Mouse (Mus musculus) CH12.LX (cell line): ENCODE results near the gene Xpnpep2. TPM values are rescaled to one million over a fixed set of nuclear protein-coding genes. Genes with fewer than 3 reads are reported as not detected.

Experiments used
- DNase-seq: peaks from one replicate; pipeline ENCODE4 v3.0.0-alpha.2; 2013; ENCODE audit errors: extremely low read depth
- H3K27ac ChIP-seq: 2 replicates; pipeline ENCODE4 v1.5.1; 2012; ENCODE audit warnings: low read depth, mild to moderate bottlenecking, control low read depth, moderate library complexity; ENCODE audit not compliant: insufficient read depth
- H3K27me3 ChIP-seq: replicated peaks from 2 replicates; pipeline ENCODE3; 2012; ENCODE audit warnings: inconsistent platforms
- H3K36me3 ChIP-seq, 2 experiments: replicated peaks in 1 of 2; 2 replicates each; pipeline versions ENCODE3 to v1.6.1; 2012; ENCODE audit warnings: inconsistent platforms in 1 of 2, low read length in 1 of 2, mild to moderate bottlenecking in 1 of 2, mixed read lengths in 1 of 2, moderate library complexity in 1 of 2; ENCODE audit not compliant: control insufficient read depth in 1 of 2, insufficient read depth in 1 of 2
- H3K4me1 ChIP-seq, 2 experiments: 2 replicates each; pipeline ENCODE4 v1.6.1; 2012; ENCODE audit warnings: inconsistent platforms in 1 of 2, moderate library complexity in 1 of 2; ENCODE audit not compliant: insufficient read depth in 2 of 2, control insufficient read depth in 1 of 2
- H3K4me2 ChIP-seq: 2 replicates; pipeline ENCODE4 v1.6.1; 2012; ENCODE audit warnings: low read depth, mild to moderate bottlenecking, control low read depth; ENCODE audit not compliant: poor library complexity, insufficient read depth, severe bottlenecking
- H3K4me3 ChIP-seq, 3 experiments: fragments of 150-350 bp in 1 of 3; sonication (generic) in 1 of 3; replicated peaks in 1 of 3; 2 replicates each; pipeline versions ENCODE3 to v1.5.1; 2011 to 2012; ENCODE audit warnings: low read depth in 2 of 3, low read length in 2 of 3, mild to moderate bottlenecking in 2 of 3, moderate library complexity in 2 of 3, control low read depth in 1 of 3, improper control_type of control experiment in 1 of 3, inconsistent platforms in 1 of 3, mixed read lengths in 1 of 3; ENCODE audit not compliant: poor library complexity in 1 of 3
- H3K79me2 ChIP-seq: replicated peaks from 2 replicates; pipeline ENCODE4 v1.6.1; 2012; ENCODE audit warnings: mild to moderate bottlenecking, moderate library complexity; ENCODE audit not compliant: control insufficient read depth, poor library complexity, insufficient read depth, severe bottlenecking; ENCODE audit errors: extremely low read depth
- H3K9ac ChIP-seq: 2 replicates; pipeline ENCODE4 v1.6.1; 2012; ENCODE audit warnings: low read depth, mild to moderate bottlenecking, control low read depth, moderate library complexity; ENCODE audit not compliant: insufficient read depth
- H3K9me3 ChIP-seq: replicated peaks from 2 replicates; pipeline ENCODE3; 2012; ENCODE audit warnings: low read length, inconsistent platforms, mixed read lengths
- BHLHE40 ChIP-seq: IDR thresholded peaks from 2 replicates; pipeline ENCODE4 v1.6.1; 2011; ENCODE audit warnings: mild to moderate bottlenecking, low read depth, low read length, improper control_type of control experiment
- CHD1 ChIP-seq: IDR thresholded peaks from 2 replicates; pipeline ENCODE4 v1.6.1; 2012; ENCODE audit warnings: low read depth, low read length, improper control_type of control experiment, inconsistent platforms
- CHD2 ChIP-seq: IDR thresholded peaks from 2 replicates; pipeline ENCODE4 v1.6.1; 2011; ENCODE audit warnings: low read length, improper control_type of control experiment
- E2F4 ChIP-seq: IDR thresholded peaks from 2 replicates; pipeline ENCODE4 v1.6.1; 2011; ENCODE audit warnings: low read depth, low read length, improper control_type of control experiment; ENCODE audit not compliant: insufficient replicate concordance
- EP300 ChIP-seq: IDR thresholded peaks from 2 replicates; pipeline ENCODE4 v1.6.1; 2011; ENCODE audit warnings: low read length, improper control_type of control experiment
- GABPA ChIP-seq: IDR thresholded peaks from 2 replicates; pipeline ENCODE4 v1.6.1; 2012; ENCODE audit warnings: low read depth, low read length, improper control_type of control experiment, inconsistent platforms; ENCODE audit not compliant: insufficient replicate concordance
- IRF4 ChIP-seq: IDR thresholded peaks from 2 replicates; pipeline ENCODE4 v1.6.1; 2014; ENCODE audit warnings: low read depth, mild to moderate bottlenecking, inconsistent platforms, low read length, improper control_type of control experiment
- JUN ChIP-seq: IDR thresholded peaks from 2 replicates; pipeline ENCODE4 v1.6.1; 2011; ENCODE audit warnings: low read depth, mild to moderate bottlenecking, low read length, improper control_type of control experiment, moderate library complexity; ENCODE audit not compliant: insufficient read depth
- JUND ChIP-seq: conservative IDR thresholded peaks from 2 replicates; pipeline ENCODE4 v1.6.1; 2011; ENCODE audit warnings: low read depth, low read length, improper control_type of control experiment
- KAT2A ChIP-seq: IDR thresholded peaks from 2 replicates; pipeline ENCODE4 v1.6.1; 2012; ENCODE audit warnings: low read length, improper control_type of control experiment, inconsistent platforms; ENCODE audit not compliant: insufficient replicate concordance
- MAFK ChIP-seq: IDR thresholded peaks from 2 replicates; pipeline ENCODE4 v1.6.1; 2011; ENCODE audit warnings: low read length, improper control_type of control experiment; ENCODE audit not compliant: insufficient replicate concordance
- MEF2A ChIP-seq: IDR thresholded peaks from 2 replicates; pipeline ENCODE4 v1.6.1; 2014; ENCODE audit warnings: low read depth, mild to moderate bottlenecking, inconsistent platforms, low read length, improper control_type of control experiment, borderline replicate concordance
- MXI1 ChIP-seq: IDR thresholded peaks from 2 replicates; pipeline ENCODE4 v1.6.1; 2011; ENCODE audit warnings: mild to moderate bottlenecking, low read depth, low read length, improper control_type of control experiment
- MYC ChIP-seq: IDR thresholded peaks from 2 replicates; pipeline ENCODE4 v1.6.1; 2011; ENCODE audit warnings: low read depth, mild to moderate bottlenecking, improper control_type of control experiment, low read length
- NELFE ChIP-seq: IDR thresholded peaks from 2 replicates; pipeline ENCODE4 v1.6.1; 2011; ENCODE audit warnings: low read depth, low read length, improper control_type of control experiment
- NRF1 ChIP-seq: IDR thresholded peaks from 2 replicates; pipeline ENCODE4 v1.6.1; 2014; ENCODE audit warnings: low read depth, mild to moderate bottlenecking, inconsistent platforms, low read length, improper control_type of control experiment, moderate library complexity
- PAX5 ChIP-seq: IDR thresholded peaks from 2 replicates; pipeline ENCODE4 v1.6.1; 2012; ENCODE audit warnings: low read length, inconsistent platforms, mixed read lengths
- POLR2A ChIP-seq: IDR thresholded peaks from 2 replicates; pipeline ENCODE4 v1.6.1; 2011; ENCODE audit warnings: low read depth, mild to moderate bottlenecking, improper control_type of control experiment, low read length
- POLR2AphosphoS2 ChIP-seq: IDR thresholded peaks from 2 replicates; pipeline ENCODE4 v1.6.1; 2011; ENCODE audit warnings: low read depth, low read length, improper control_type of control experiment
- RCOR1 ChIP-seq: conservative IDR thresholded peaks from 2 replicates; pipeline ENCODE4 v1.6.1; 2012; ENCODE audit warnings: low read depth, mild to moderate bottlenecking, inconsistent platforms, low read length, improper control_type of control experiment
- SIN3A ChIP-seq: IDR thresholded peaks from 2 replicates; pipeline ENCODE4 v1.6.1; 2012; ENCODE audit warnings: low read length, improper control_type of control experiment, inconsistent platforms
- USF1 ChIP-seq: IDR thresholded peaks from 2 replicates; pipeline ENCODE4 v1.6.1; 2014; ENCODE audit warnings: low read depth, mild to moderate bottlenecking, inconsistent platforms, low read length, improper control_type of control experiment
- USF2 ChIP-seq: conservative IDR thresholded peaks from 2 replicates; pipeline ENCODE4 v1.6.1; 2011; ENCODE audit warnings: low read depth, low read length, improper control_type of control experiment
- ZC3H11A ChIP-seq: IDR thresholded peaks from 2 replicates; pipeline ENCODE4 v1.6.1; 2012; ENCODE audit warnings: low read depth, mild to moderate bottlenecking, inconsistent platforms, low read length, improper control_type of control experiment
- ZKSCAN1 ChIP-seq: IDR thresholded peaks from 2 replicates; pipeline ENCODE4 v1.6.1; 2012; ENCODE audit warnings: low read depth, inconsistent platforms, low read length, improper control_type of control experiment, borderline replicate concordance
- ZMIZ1 ChIP-seq: IDR thresholded peaks from 2 replicates; pipeline ENCODE4 v1.6.1; 2012; ENCODE audit warnings: low read depth, mild to moderate bottlenecking, inconsistent platforms, low read length, improper control_type of control experiment
- ZNF384 ChIP-seq: IDR thresholded peaks from 2 replicates; pipeline ENCODE4 v1.6.1; 2012; ENCODE audit warnings: low read depth, low read length, improper control_type of control experiment, inconsistent platforms
- dilution Hi-C: fragments of 300-500 bp; cut with MboI; formaldehyde crosslinking; loops from 2 replicates; pipeline ENCODE4 v1.14.3; 2020; ENCODE audit warnings: low sequenced_read_pairs; ENCODE audit not compliant: extremely low pct_unique_long_range_greater_than_20kb, extremely low pct_ligation_motif_present
- in situ Hi-C: fragments of 300-500 bp; cut with MboI; formaldehyde crosslinking; loops from 3 replicates; pipeline ENCODE4 v1.14.3; 2019; ENCODE audit warnings: low sequenced_read_pairs, low pct_ligation_motif_present, low pct_unique_long_range_greater_than_20kb, mixed read lengths
- polyA plus RNA-seq: library from polyadenylated mRNA; unstranded; fragments of >175 nt; gene quantifications from 2 replicates; pipeline ENCODE4 v1.2.1, GENCODE M21; 2012; ENCODE audit warnings: low read depth; ENCODE audit not compliant: insufficient read length
- total RNA-seq, 2 experiments: library from RNA; depleted of rRNA; stranded (reverse); fragments of 300-350 nt in 1 of 2; fragments of >200 nt in 1 of 2; gene quantifications; 2 replicates each; pipeline ENCODE4 v1.2.3; 2012 to 2014

Xpnpep2 gene
- total and polyA plus RNA-seq, 3 experiments = 0.05 to 0.14 (median 0.08) TPM

DNA sequence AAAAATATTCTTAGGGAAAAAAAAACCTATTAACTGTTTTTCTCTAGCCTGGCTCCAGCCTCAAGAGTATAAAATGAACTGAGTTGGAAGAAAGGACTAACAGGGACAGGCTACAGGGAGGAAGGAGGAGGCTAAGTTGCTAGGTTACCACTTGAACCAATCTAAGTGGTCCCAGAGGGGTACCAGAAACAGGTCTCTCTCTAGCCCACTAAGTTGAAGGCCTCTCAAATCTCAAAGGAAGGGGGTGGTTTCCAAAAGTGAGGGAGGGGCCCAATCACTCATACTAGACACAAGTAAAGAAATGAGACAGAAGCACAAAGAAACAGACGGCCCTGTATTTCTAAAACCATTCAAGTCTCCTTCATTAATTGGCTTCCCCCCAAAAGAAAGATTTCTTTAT lies 61.4 kb downstream of the Xpnpep2 start:
- Histone ChIP-seq H3K4me1 (peaks cover 0 to 4% of the 10 kb centered on the region in 2 experiments; a peak in 2 of 4 replicates), H3K9ac (no peak overlapping the region), H3K79me2 (no peaks in the 10 kb centered on the region), H3K4me2 (no peak overlapping the region), H3K4me3 (no peak overlapping the region), H3K27me3 (no peaks in the 10 kb centered on the region), H3K27ac (no peak overlapping the region), H3K9me3 (no peaks in the 10 kb centered on the region), H3K36me3 (peaks cover 3 to 17% of the 10 kb centered on the region in 2 experiments)
- DNase-seq = no peak
- dilution Hi-C loops (no loop called here), in situ Hi-C loops (no loop called here)
- no peak for TF ChIP-seq RCOR1
- no peak for TF ChIP-seq PAX5
- TF ChIP-seq ZMIZ1 = no peak
- no peak for TF ChIP-seq POLR2A
- TF ChIP-seq POLR2AphosphoS2 = no peak
- TF ChIP-seq CHD2 = no peak
- TF ChIP-seq KAT2A = no peak

DNA sequence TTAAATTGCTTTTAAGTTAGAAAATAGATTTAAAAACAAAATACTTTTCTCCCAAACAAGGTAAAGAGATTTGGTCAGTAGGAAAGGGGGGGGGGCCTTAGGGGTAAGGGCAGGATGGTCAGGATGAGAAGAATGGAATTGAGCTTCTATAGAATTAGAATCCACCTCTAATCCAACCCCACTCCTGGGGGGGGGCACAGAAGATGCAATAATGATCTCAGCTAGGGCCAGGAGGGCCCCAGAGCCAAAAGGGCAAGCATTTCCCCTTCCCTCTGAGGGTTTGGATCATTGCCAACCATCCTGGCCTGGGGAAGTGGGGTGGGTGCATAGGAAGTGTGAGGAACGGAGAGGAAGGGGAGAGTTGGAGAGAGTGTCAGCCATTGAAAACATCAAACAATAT lies 61.8 kb downstream of the Xpnpep2 start:
- dilution Hi-C loops = no loop called here
- Histone ChIP-seq H3K9ac (no peak overlapping the region), H3K4me3 (no peak overlapping the region), H3K27me3 (no peaks in the 10 kb centered on the region)
- TF ChIP-seq RCOR1 (no peak), E2F4 (no peak), MXI1 (no peak), POLR2AphosphoS2 (no peak), GABPA (no peak), CHD2 (no peak), MEF2A (no peak), POLR2A (no peak), MYC (no peak), USF1 (no peak), CHD1 (no peak), ZNF384 (no peak), ZC3H11A (no peak)
- TF ChIP-seq, all 38 proteins: peak for 0
- peaks cover 8 to 20% of the 10 kb centered on the region in 2 experiments for H3K36me3 ChIP-seq
- no peaks in the 10 kb centered on the region for H3K79me2 ChIP-seq
- in situ Hi-C loops = no loop called here
- no peaks in the 10 kb centered on the region for H3K9me3 ChIP-seq
- H3K27ac ChIP-seq = no peak overlapping the region
- no peak overlapping the region for H3K4me2 ChIP-seq
- H3K4me1 ChIP-seq = peaks cover 2 to 4% of the 10 kb centered on the region in 2 experiments
- DNase-seq = no peak

DNA sequence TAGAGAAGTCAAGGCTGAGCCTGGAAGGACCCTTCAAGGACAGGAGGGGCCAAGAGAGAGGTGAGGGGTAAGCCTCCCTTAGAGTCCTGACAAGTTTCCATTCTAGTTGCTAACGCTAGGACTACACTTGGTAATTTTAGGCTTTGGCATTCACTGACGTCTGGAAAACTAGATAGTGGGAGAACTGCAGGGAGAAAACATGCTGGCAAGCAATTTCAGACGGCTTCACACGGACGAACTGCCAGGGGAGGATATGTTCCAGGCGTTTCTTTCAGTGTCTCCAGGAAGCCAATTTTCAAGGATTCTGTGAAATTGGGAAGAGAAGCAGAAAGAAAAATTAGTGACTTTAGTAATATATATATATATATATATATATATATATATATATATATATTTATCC lies 73.3 kb downstream of the Xpnpep2 start:
- in situ Hi-C loops = no loop called here
- H3K79me2 ChIP-seq = no peaks in the 10 kb centered on the region
- no peaks in the 10 kb centered on the region for H3K4me1 ChIP-seq
- peaks cover 13 to 41% of the 10 kb centered on the region in 2 experiments for H3K36me3 ChIP-seq
- no peak for DNase-seq
- H3K27ac ChIP-seq = no peak overlapping the region
- H3K4me3 ChIP-seq = no peak overlapping the region
- no peaks in the 10 kb centered on the region for H3K9me3 ChIP-seq
- no peaks in the 10 kb centered on the region for H3K27me3 ChIP-seq
- H3K9ac ChIP-seq = no peak overlapping the region
- no peak overlapping the region for H3K4me2 ChIP-seq
- dilution Hi-C loops = no loop called here
- TF ChIP-seq CHD1 (no peak), MAFK (no peak), ZKSCAN1 (no peak), MYC (no peak), NELFE (no peak), USF1 (no peak), IRF4 (no peak), SIN3A (no peak), NRF1 (no peak), BHLHE40 (no peak), POLR2A (no peak), JUND (no peak), USF2 (no peak), GABPA (no peak), MXI1 (no peak), ZNF384 (no peak), EP300 (no peak), JUN (no peak), CHD2 (no peak)
